Mouse (Mus musculus) midbrain, embryonic 10.5 days (tissue): ENCODE measurements around the gene Nlgn2. TPM values are rescaled to one million over a fixed set of nuclear protein-coding genes. Genes with fewer than 3 reads are reported as not detected.
A peak's percentile ranks its signal among the peaks of the same experiment; 100 is the strongest.
"Not testable (repeated sequence)": the region's sequence is repeated elsewhere in the genome, so short reads cannot be mapped to it uniquely, and the experiment has no call there.

Experiments used
- DNase-seq: peaks from one replicate; pipeline ENCODE4 v3.0.0-alpha.2; 2017; ENCODE audit warnings: low spot score
- H3K27ac ChIP-seq: fragments of 300-500 bp; sonication (generic); replicated peaks from 2 replicates; pipeline ENCODE4 v1.5.1; 2016; ENCODE audit warnings: mild to moderate bottlenecking
- H3K27me3 ChIP-seq: fragments of 300-500 bp; sonication (generic); 2 replicates; pipeline ENCODE4 v1.6.1; 2016; ENCODE audit warnings: low read depth, mild to moderate bottlenecking; ENCODE audit not compliant: poor library complexity, severe bottlenecking
- H3K36me3 ChIP-seq: fragments of 300-500 bp; sonication (generic); 2 replicates; pipeline ENCODE4 v1.6.1; 2016; ENCODE audit warnings: mild to moderate bottlenecking, moderate library complexity
- H3K4me1 ChIP-seq: fragments of 300-500 bp; sonication (generic); 2 replicates; pipeline ENCODE4 v1.6.1; 2016
- H3K4me3 ChIP-seq: fragments of 300-500 bp; sonication (generic); 2 replicates; pipeline ENCODE4 v1.5.1; 2016; ENCODE audit warnings: mild to moderate bottlenecking, moderate library complexity
- H3K9me3 ChIP-seq: fragments of 300-500 bp; sonication (generic); replicated peaks from 2 replicates; pipeline ENCODE4 v1.6.1; 2016; ENCODE audit warnings: mild to moderate bottlenecking
- WGBS: fragments of 180-500 bp; shearing (Covaris S2); methylation state at CpG from one replicate; pipeline ENCODE4 v1.1.7; 2016; 5-methylcytosine and 5-hydroxymethylcytosine counted together
- polyA plus RNA-seq: library from polyadenylated mRNA; unstranded; fragments of >200 nt; fragmentation: Nextera tagmentation; extraction: Ambion mirVana; gene quantifications from 2 replicates; pipeline ENCODE4 v1.2.1, GENCODE M21; 2016

Nlgn2 gene
- polyA plus RNA-seq, 1 experiment from 2014 or later, result 6.1 TPM

DNA sequence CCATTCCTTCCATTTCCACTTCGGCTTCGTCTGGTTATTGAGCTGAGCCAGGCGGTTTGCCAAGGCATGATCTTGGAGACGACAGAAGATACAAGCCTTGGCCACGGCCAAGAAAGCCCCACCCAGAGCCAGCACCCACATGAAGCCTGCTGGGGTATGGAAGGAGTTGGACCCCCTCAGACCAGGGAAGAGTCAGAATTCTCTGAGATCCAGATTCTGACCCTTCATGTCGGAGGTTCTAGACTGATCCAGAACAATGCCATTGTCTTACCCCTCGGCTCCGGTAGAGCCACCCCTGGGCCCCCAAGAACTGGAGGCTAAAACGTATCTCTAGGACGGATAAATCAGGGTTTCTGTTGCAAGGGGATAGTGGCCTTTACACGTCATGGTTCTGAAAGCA, 40.3 kb upstream of the Nlgn2 start, which contains the start of gene Tmem95:
Gene Tmem95 (minus strand): TSS at position 141 of the 400 bp plus-strand sequence.
- Histone ChIP-seq H3K4me1 (peaks cover 62% of the 10 kb centered on the region), H3K36me3 (no peaks in the 10 kb centered on the region), H3K27ac (peak within 1 kb of the TSS; percentile 42), H3K27me3 (peaks cover 19% of the 10 kb centered on the region), H3K9me3 (no peaks in the 10 kb centered on the region), H3K4me3 (peak within 1 kb of the TSS; percentile 37)
- 94% methylated on average over 11 of the region's 11 CpGs for WGBS
- DNase-seq, result no peak

DNA sequence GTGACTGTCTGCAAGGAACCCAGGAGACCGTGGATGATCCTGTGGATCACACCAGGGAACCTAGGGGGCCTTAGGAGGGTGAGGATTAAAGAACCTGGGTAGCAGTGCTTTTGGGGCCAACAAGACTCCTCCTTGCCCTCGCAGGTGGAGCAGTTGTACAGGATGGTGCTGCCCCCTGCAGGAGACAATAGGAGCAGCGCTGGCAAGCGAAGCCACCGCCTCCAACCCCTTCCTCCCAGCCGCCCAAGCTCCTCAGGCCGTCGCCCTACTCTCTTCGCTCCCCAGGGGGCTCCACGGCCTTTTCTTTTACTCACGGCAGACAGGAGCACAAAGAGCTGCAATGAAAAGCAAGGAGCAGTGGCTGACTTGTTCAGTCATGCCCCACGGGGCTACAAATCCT, 39.3 kb upstream of the Nlgn2 start:
- Histone ChIP-seq H3K27me3 (peaks cover 11% of the 10 kb centered on the region), H3K9me3 (no peaks in the 10 kb centered on the region), H3K4me1 (peaks cover 60% of the 10 kb centered on the region), H3K4me3 (peak overlapping the region; percentile 37), H3K36me3 (no peaks in the 10 kb centered on the region), H3K27ac (peak overlapping the region; percentile 42)
- WGBS, result under 1% methylated on average over 12 of the region's 12 CpGs
- peak; percentile 86 for DNase-seq

DNA sequence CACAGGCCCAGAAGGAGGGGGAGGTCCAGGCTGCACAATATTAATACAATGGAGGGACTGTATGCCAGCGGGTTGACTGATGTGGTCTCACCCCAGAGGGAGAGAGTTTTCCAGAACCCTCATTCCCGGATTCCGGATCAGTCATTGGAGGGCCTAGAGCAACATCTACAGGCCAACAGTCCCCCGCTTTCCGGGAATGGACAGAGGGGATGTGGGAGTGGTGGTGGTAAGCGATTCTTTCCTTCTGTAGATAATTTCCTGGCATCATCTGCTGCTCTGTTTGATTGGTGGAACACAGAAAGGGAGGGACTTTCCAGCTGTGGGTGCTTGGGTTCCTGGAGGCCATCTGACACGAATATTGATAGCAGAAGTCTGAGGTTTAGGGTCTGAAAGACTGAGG, 38.6 kb upstream of the Nlgn2 start:
- 74% methylated on average over 7 of the region's 7 CpGs for WGBS
- DNase-seq, result no peak
- H3K9me3 ChIP-seq, result no peaks in the 10 kb centered on the region
- H3K4me1 ChIP-seq, result peaks cover 53% of the 10 kb centered on the region
- no peaks in the 10 kb centered on the region for H3K36me3 ChIP-seq
- no peak overlapping the region for H3K4me3 ChIP-seq
- peak overlapping the region; percentile 42; the same call in 1 of the 2 replicates for H3K27ac ChIP-seq
- H3K27me3 ChIP-seq, result peaks cover 7% of the 10 kb centered on the region; the same call in 1 of the 2 replicates

DNA sequence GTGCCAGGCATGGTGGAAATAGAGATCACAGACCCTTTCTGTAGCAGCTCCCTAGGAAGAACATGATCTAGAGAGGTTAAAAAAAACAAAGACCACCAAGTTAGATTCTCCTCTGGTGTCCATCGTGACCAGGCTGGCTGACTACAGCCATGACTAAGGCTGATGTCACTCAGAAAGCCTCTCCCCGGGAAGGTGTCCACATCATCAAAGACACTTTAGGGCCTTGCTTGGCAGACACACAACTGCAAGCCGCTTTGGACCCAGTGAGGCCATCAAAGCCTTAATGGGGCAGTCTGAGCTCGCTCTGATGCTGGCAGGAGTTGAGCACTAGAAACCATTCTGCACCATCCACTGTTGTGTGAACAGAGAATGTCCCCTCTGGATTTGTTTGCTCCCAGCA, 34.9 kb upstream of the Nlgn2 start:
- Histone ChIP-seq H3K4me1 (peaks cover 15% of the 10 kb centered on the region), H3K36me3 (no peaks in the 10 kb centered on the region), H3K27me3 (no peaks in the 10 kb centered on the region), H3K27ac (no peak overlapping the region), H3K4me3 (no peak overlapping the region), H3K9me3 (no peaks in the 10 kb centered on the region)
- 82% methylated on average over 4 of the region's 4 CpGs for WGBS
- no peak for DNase-seq

DNA sequence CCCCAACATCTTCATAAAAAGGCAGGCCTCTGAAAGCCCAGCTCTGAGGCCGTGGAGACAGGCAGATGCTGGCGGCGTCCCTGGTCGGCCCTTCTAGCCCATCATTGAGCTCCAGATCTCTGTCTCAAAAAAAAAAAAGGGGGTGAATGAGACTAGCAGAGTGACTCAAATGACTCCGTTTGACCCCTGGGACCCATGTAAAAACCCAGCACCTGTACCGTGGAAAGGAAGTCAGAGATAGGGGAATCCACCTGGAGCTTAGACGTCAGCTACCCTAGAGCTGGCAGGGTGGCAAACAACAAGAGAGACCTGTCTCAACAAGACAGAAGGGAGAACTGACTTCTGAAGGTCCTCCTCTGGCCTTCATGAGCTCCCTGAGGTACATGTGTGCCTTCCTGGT, 34.2 kb upstream of the Nlgn2 start:
- Histone ChIP-seq H3K27me3 (no peaks in the 10 kb centered on the region), H3K9me3 (no peaks in the 10 kb centered on the region), H3K4me3 (no peak overlapping the region), H3K27ac (no peak overlapping the region), H3K4me1 (peaks cover 9% of the 10 kb centered on the region), H3K36me3 (no peaks in the 10 kb centered on the region)
- 86% methylated on average over 7 of the region's 7 CpGs for WGBS
- DNase-seq, result no peak

DNA sequence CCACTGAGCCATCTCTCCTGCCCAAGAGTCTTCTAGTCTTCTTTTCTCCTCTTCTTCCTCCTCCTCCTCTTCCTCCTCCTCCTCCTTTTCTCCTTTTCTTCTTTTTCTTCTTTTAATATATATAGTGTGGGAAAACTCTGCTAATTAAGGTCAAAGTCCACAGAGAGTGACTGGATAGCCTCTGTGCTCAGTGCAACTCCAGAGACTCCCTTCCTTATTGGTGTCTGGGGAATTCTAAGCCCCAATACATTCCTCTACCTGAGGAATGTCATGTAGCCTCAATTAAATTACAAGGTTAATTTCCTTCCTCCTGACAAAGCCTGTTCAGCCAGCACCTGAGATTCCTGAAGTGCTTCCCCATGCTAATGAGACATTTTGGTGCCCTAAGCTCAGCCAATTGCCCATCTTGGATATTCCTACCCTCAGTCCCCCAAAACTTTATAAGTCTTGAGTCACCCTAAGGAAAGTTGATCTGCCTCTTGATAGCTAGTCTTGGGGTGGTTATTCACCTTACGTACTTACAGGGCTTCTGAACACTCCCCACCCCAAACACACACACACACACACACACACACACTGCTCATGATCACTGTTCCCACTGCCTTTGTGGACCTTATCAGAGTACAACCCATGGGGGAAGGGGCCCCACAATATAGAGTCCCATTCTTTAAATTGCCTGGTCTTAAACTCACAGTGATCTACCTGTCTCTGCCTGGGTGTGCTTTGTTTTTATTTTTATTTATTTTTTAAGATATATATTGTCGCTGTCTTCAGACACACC, 32.9 kb upstream of the Nlgn2 start:
- 100% methylated on average over 2 of the region's 2 CpGs for WGBS

DNA sequence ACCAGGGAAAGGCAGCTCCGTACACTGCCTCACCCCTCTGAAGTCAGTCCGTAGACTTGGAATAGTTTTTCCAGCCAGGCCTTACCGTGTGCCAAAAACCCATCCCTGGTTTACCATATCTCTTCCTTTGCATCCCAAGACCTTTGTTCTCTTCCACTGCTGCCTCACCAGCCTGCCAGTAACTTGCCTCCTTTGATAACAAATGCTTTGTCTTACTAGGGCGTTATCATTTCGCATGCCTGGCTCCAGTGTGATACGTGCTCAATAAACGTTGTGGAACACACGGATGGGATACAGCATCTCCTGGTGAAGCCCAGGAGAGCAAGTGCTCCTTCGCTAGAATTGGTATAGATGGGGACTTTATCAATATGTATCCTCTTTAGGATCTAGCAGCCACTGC, 29.8 kb upstream of the Nlgn2 start:
- no peak for DNase-seq
- H3K27ac ChIP-seq, result no peak overlapping the region
- no peaks in the 10 kb centered on the region for H3K36me3 ChIP-seq
- H3K9me3 ChIP-seq, result no peaks in the 10 kb centered on the region
- H3K4me1 ChIP-seq, result peaks cover 14% of the 10 kb centered on the region
- no peaks in the 10 kb centered on the region for H3K27me3 ChIP-seq
- 76% methylated on average over 9 of the region's 9 CpGs for WGBS
- no peak overlapping the region for H3K4me3 ChIP-seq

More for the DNA sequence above, 32.9 kb upstream of the Nlgn2 start:
- H3K4me3 ChIP-seq, result no peak overlapping the region
- peaks cover 6% of the 10 kb centered on the region; the same call in 1 of the 2 replicates for H3K4me1 ChIP-seq
- no peak overlapping the region for H3K27ac ChIP-seq
- DNase-seq, result no peak
- no peaks in the 10 kb centered on the region for H3K36me3 ChIP-seq
- no peaks in the 10 kb centered on the region for H3K27me3 ChIP-seq
- no peaks in the 10 kb centered on the region for H3K9me3 ChIP-seq

DNA sequence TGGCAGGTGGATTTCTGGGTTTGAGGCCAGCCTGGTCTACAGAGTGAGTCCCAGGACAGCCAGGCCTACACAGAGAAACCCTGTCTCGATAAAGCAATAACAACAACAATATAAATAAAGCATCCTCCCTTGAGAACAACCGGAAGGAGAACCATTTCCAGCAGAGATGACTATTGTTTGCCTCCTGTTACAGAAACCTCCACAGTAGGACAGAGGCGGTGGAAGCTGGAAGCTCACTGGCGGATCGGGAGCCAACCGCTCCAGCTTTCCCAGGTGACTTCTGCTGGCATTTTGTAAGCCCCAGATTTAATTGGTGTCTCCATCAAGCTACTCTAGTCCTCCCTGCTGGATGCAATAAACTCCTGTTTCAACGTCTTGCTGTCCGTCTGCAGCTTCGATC, 28.0 kb upstream of the Nlgn2 start:
- H3K9me3 ChIP-seq, result no peaks in the 10 kb centered on the region
- H3K36me3 ChIP-seq, result no peaks in the 10 kb centered on the region
- peaks cover 14% of the 10 kb centered on the region for H3K4me1 ChIP-seq
- no peak for DNase-seq
- no peak overlapping the region for H3K4me3 ChIP-seq
- 89% methylated on average over 9 of the region's 9 CpGs for WGBS
- no peaks in the 10 kb centered on the region for H3K27me3 ChIP-seq
- H3K27ac ChIP-seq, result no peak overlapping the region

DNA sequence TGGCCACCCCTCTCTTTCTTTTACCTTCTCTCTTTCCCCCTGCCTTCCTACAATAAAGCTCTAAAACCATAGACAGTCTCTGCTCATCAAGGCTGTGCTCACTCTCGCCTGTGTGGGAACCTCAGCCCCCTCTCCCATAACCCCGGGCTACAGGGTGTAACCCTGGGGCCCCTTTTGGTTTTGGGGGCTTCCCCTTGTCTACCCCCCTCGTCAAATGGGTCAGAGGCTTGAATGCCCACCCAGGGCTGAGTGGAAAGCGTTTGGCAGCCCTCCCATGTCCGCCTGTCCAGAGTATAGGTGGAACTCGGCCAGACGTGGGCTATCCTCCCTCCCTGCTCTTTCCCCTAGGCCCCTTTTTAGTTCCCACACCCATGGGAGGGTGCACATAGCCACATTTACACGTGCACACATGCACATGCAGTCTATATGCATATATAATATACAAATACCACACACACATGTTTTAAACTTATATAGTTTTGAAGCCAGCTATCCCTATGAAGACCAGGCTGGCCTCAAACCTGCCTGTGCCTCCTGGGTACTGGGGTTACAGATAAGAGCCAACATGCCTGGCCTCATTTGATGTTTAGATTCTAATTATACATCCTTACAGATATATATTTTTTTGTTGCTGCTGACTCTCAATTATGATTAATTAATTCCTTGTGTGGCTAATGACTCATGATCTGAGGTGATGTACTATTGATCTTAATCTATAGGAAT, 26.7 kb upstream of the Nlgn2 start:
- Histone ChIP-seq H3K27me3 (peaks cover 8% of the 10 kb centered on the region), H3K4me1 (peaks cover 14% of the 10 kb centered on the region), H3K4me3 (no peak overlapping the region), H3K9me3 (no peaks in the 10 kb centered on the region), H3K27ac (0 out of 2 replicates have a peak overlapping the region, but pooled peaks have one; percentile 33), H3K36me3 (no peaks in the 10 kb centered on the region)
- WGBS, result 65% methylated on average over 8 of the region's 8 CpGs
- DNase-seq, result no peak

DNA sequence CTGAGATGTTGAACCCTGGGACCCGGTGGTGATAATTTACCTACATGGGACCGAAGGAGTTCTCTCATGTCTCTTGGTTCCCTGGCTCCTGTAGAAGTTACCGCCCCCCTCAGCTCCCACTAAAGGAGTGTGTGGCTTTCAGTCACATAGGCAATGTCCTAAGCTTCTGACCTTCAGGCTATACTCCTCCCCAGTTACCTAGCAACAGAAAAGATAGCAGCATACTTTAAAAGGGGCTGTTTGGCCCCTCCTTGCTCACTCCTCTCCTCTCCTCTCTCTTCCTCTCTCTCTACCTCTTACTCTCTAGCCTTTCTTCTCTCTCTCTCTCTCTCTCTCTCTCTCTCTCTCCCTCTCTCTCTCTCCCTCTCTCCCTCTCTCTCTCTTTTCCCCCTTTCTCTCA, 26.1 kb upstream of the Nlgn2 start:
- not testable (repeated sequence) for DNase-seq, H3K4me3 ChIP-seq, H3K9me3 ChIP-seq, H3K36me3 ChIP-seq
- peaks cover 14% of the 10 kb centered on the region for H3K27me3 ChIP-seq
- H3K4me1 ChIP-seq, result peaks cover 15% of the 10 kb centered on the region
- H3K27ac ChIP-seq, result 0 out of 2 replicates have a peak overlapping the region, but pooled peaks have one; percentile 33
- WGBS, result 78% methylated on average over 3 of the region's 3 CpGs

DNA sequence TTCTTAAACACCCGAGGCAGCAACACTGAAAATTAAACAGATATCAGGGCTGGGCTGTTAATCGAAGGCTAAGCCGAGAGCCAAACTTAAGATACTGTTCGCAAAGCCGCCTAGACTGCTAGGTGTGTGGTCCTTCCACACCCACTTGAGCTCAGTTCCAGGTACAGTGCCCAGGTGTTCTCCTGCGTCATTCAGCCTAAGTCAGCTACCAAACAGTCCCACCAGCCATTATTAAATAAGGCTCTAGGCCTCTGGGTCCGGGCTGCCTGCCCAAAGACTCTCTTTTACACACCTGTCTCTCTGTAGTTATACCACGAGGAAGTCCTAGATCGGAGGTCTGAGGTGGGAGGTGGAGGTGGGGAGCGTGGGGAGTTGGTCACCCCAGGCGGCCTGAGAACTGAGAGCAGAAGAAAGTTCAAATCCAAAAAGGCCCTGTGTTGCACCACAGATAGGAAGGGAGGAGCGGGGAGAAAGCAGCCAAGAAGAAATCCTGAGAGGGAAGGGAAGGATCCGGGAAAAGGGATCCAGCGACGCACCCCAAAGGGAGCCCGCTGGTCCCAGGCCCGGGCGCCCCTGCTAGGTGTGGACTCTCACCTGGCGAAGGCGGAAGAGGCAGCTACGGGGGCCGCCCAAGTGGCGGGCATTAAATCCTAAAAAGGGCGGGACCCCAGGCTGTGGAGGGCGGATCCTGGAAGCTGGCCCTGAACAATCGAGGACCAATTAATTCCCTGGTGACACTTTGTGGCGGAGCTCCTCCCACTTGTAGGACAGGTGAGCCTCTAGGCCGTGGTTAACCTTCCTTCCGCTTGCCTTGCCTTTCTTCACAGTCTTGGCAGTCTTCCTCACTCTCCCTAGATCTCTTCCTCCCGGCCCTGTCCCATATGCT, 20.8 kb upstream of the Nlgn2 start, which contains the start of gene Tnk1:
Gene Tnk1 (minus strand): TSS at position 618 of the 886 bp plus-strand sequence.
- 0 out of 2 replicates have a peak within 1 kb of the TSS, but pooled peaks have one; percentile 3 for H3K4me3 ChIP-seq

DNA sequence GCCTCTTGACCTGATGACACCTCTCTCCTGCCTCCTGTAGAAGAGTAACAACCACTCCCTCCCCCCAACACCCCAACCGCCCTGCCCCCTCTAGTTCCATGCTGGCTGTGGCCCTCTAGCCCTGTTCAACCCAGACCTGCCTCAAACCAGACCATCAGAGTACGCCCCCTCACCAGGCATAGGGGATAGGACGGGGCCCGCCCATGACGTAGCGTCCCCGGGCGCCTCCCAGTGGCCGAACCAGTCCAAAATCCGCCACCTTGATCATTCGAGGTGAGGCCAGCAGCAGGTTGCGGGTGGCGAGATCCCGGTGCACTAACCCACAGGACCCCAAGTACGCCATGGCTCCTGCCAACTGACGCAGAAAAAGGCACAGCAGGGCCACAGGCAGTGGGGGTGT, 17.8 kb upstream of the Nlgn2 start:
- H3K4me1 ChIP-seq, result peaks cover 29% of the 10 kb centered on the region
- peaks cover 22% of the 10 kb centered on the region for H3K36me3 ChIP-seq
- H3K27me3 ChIP-seq, result peaks cover 42% of the 10 kb centered on the region
- DNase-seq, result peak; percentile 53
- no peaks in the 10 kb centered on the region for H3K9me3 ChIP-seq
- H3K4me3 ChIP-seq, result 0 out of 2 replicates have a peak overlapping the region, but pooled peaks have one; percentile 9
- 24% methylated on average over 16 of the region's 16 CpGs for WGBS
- no peak overlapping the region; the same call in 1 of the 2 replicates for H3K27ac ChIP-seq

More for the DNA sequence above, 20.8 kb upstream of the Nlgn2 start, which contains the start of gene Tnk1:
- WGBS, result 22% methylated on average over 30 of the region's 30 CpGs
- no peaks in the 10 kb centered on the region for H3K36me3 ChIP-seq
- H3K27me3 ChIP-seq, result peaks cover 42% of the 10 kb centered on the region
- peaks cover 18% of the 10 kb centered on the region for H3K4me1 ChIP-seq
- H3K27ac ChIP-seq, result no peak within 1 kb of the TSS
- DNase-seq, result no peak
- H3K9me3 ChIP-seq, result no peaks in the 10 kb centered on the region
